Mouse (Mus musculus) lung, postnatal 0 days (tissue): Measurements from ENCODE around the gene Thoc7. TPM values are rescaled to one million over a fixed set of nuclear protein-coding genes. Genes with fewer than 3 reads are reported as not detected.

Experiments
- ATAC-seq: fragments of 200-750 bp; cut with Nextera tagmentation; 2 replicates; pipeline ENCODE4 v1.8.0; 2017; ENCODE audit warnings: moderate library complexity
- DNase-seq: peaks from one replicate; pipeline ENCODE4 v3.0.0-alpha.2; 2016; ENCODE audit warnings: low spot score
- H3K27ac ChIP-seq: fragments of 300-500 bp; sonication (generic); 2 replicates; pipeline ENCODE4 v1.5.1; 2014; ENCODE audit warnings: antibody characterized with exemption, mild to moderate bottlenecking, low read length, mixed read lengths
- H3K27me3 ChIP-seq: fragments of 300-500 bp; sonication (generic); replicated peaks from 2 replicates; pipeline ENCODE4 v1.6.1; 2014; ENCODE audit warnings: low read length, mixed read lengths; ENCODE audit not compliant: insufficient read depth
- H3K36me3 ChIP-seq: fragments of 300-500 bp; sonication (generic); 2 replicates; pipeline ENCODE4 v1.6.1; 2014; ENCODE audit warnings: low read length, mixed read lengths; ENCODE audit not compliant: insufficient read depth
- H3K4me1 ChIP-seq: fragments of 300-500 bp; sonication (generic); 2 replicates; pipeline ENCODE4 v1.6.1; 2014; ENCODE audit warnings: antibody characterized with exemption, low read depth, low read length, mixed read lengths; ENCODE audit not compliant: insufficient read depth
- H3K4me2 ChIP-seq: fragments of 300-500 bp; sonication (generic); replicated peaks from 2 replicates; pipeline ENCODE4 v1.6.1; 2014; ENCODE audit warnings: low read depth, mild to moderate bottlenecking, low read length, moderate library complexity, mixed read lengths
- H3K4me3 ChIP-seq: fragments of 300-500 bp; sonication (generic); 2 replicates; pipeline ENCODE4 v1.5.1; 2014; ENCODE audit warnings: low read depth, low read length
- H3K9ac ChIP-seq: fragments of 300-500 bp; sonication (generic); replicated peaks from 2 replicates; pipeline ENCODE4 v1.6.1; 2014; ENCODE audit warnings: low read depth, mild to moderate bottlenecking
- H3K9me3 ChIP-seq: fragments of 300-500 bp; sonication (generic); 2 replicates; pipeline ENCODE4 v1.6.1; 2016; ENCODE audit warnings: low read length, mixed read lengths
- CTCF ChIP-seq: IDR thresholded peaks from 2 replicates; pipeline ENCODE4 v1.5.1; 2016; ENCODE audit warnings: antibody characterized with exemption, mild to moderate bottlenecking
- EP300 ChIP-seq: IDR thresholded peaks from 2 replicates; pipeline ENCODE4 v1.6.1; 2016; ENCODE audit warnings: antibody characterized with exemption, mild to moderate bottlenecking, control low read depth
- WGBS: fragments of 180-500 bp; shearing (Covaris S2); extraction: QIAGEN DNeasy Blood & Tissue Kit; methylation state at CpG from one replicate; pipeline ENCODE4 v1.1.7; 2014; 5-methylcytosine and 5-hydroxymethylcytosine counted together
- polyA plus RNA-seq: library from polyadenylated mRNA; unstranded; fragments of >200 nt; fragmentation: Nextera tagmentation; extraction: Ambion mirVana; gene quantifications from 2 replicates; pipeline ENCODE4 v1.2.1, GENCODE M21; 2015

The Thoc7 gene
- polyA plus RNA-seq, 1 experiment from 2014 or later: 117 TPM

- no peak within 1 kb of the TSS for H3K27ac ChIP-seq
- 48% methylated on average over 1 of the region's 1 CpGs for WGBS
- H3K9me3 ChIP-seq: no peaks in the 10 kb centered on the region
- no peak within 1 kb of the TSS for H3K4me2 ChIP-seq
- no peak for TF ChIP-seq CTCF
- TF ChIP-seq EP300: no peak
- H3K4me3 ChIP-seq: no peak within 1 kb of the TSS
- no peak for ATAC-seq
- H3K36me3 ChIP-seq: no peaks in the 10 kb centered on the region
- no peaks in the 10 kb centered on the region for H3K27me3 ChIP-seq
- no peaks in the 10 kb centered on the region for H3K4me1 ChIP-seq
- no peak within 1 kb of the TSS for H3K9ac ChIP-seq
- DNase-seq: no peak
Measured at GRCm38 (mm10) chr14:13914387-13915082, 47.1 kb downstream of the Thoc7 start, which contains the start of gene Gm281. Gm281 (minus strand) TSS chr14:13914478.

- H3K4me1 ChIP-seq: no peaks in the 10 kb centered on the region
- no peak overlapping the region for H3K4me3 ChIP-seq
- WGBS: 74% methylated on average over 2 of the region's 2 CpGs
- no peak overlapping the region for H3K4me2 ChIP-seq
- TF ChIP-seq CTCF: no peak
- no peak for TF ChIP-seq EP300
- no peak overlapping the region for H3K9ac ChIP-seq
- DNase-seq (no peak), ATAC-seq (no peak)
- H3K27me3 ChIP-seq: no peaks in the 10 kb centered on the region
- H3K9me3 ChIP-seq: no peaks in the 10 kb centered on the region
- H3K36me3 ChIP-seq: no peaks in the 10 kb centered on the region
- no peak overlapping the region for H3K27ac ChIP-seq
Measured at GRCm38 (mm10) chr14:13910148-13910547, 51.5 kb downstream of the Thoc7 start.

- no peak overlapping the region for H3K4me2 ChIP-seq
- H3K36me3 ChIP-seq: no peaks in the 10 kb centered on the region
- H3K27me3 ChIP-seq: no peaks in the 10 kb centered on the region
- no peaks in the 10 kb centered on the region for H3K4me1 ChIP-seq
- DNase-seq (no peak), ATAC-seq (no peak)
- H3K4me3 ChIP-seq: no peak overlapping the region
- WGBS: 88% methylated on average over 7 of the region's 7 CpGs
- no peak overlapping the region for H3K9ac ChIP-seq
- TF ChIP-seq CTCF (no peak), EP300 (no peak)
- no peak overlapping the region for H3K27ac ChIP-seq
- no peaks in the 10 kb centered on the region for H3K9me3 ChIP-seq
Measured at GRCm38 (mm10) chr14:13907145-13907544, 54.5 kb downstream of the Thoc7 start.

- DNase-seq: no peak
- 75% methylated on average over 1 of the region's 1 CpGs for WGBS
- H3K9ac ChIP-seq: no peak overlapping the region
- H3K4me2 ChIP-seq: no peak overlapping the region
- no peak for ATAC-seq
- no peaks in the 10 kb centered on the region for H3K4me1 ChIP-seq
- no peaks in the 10 kb centered on the region for H3K9me3 ChIP-seq
- H3K36me3 ChIP-seq: no peaks in the 10 kb centered on the region
- no peak for TF ChIP-seq CTCF
- TF ChIP-seq EP300: no peak
- no peak overlapping the region for H3K27ac ChIP-seq
- no peaks in the 10 kb centered on the region for H3K27me3 ChIP-seq
- H3K4me3 ChIP-seq: no peak overlapping the region
Measured at GRCm38 (mm10) chr14:13906461-13906860, 55.2 kb downstream of the Thoc7 start.

- DNase-seq (peak; percentile 79), ATAC-seq (peak; percentile 56)
- no peaks in the 10 kb centered on the region for H3K36me3 ChIP-seq
Measured at GRCm38 (mm10) chr14:13901611-13902067, 60.0 kb downstream of the Thoc7 start.

More at GRCm38 (mm10) chr14:13901611-13902067, 60.0 kb downstream of the Thoc7 start:
- TF ChIP-seq CTCF (peak; percentile 84), EP300 (no peak)
- Histone ChIP-seq H3K4me1 (no peaks in the 10 kb centered on the region), H3K9ac (no peak overlapping the region), H3K4me2 (peak overlapping the region; percentile 78), H3K27me3 (no peaks in the 10 kb centered on the region), H3K4me3 (peak overlapping the region; percentile 38), H3K9me3 (no peaks in the 10 kb centered on the region), H3K27ac (no peak overlapping the region)
- under 1% methylated on average over 22 of the region's 22 CpGs for WGBS

Other genes starting within 250 kb of the Thoc7 start
- 0.20 and 0.48 TPM in 2 replicates for gene Gm281, start 47.4 kb downstream of the Thoc7 start, polyA plus RNA-seq
- gene Atxn7, start 412 bp downstream of the Thoc7 start, polyA plus RNA-seq: 4.3 and 4.9 TPM in 2 replicates
- gene Psmd6, start 159.1 kb upstream of the Thoc7 start, polyA plus RNA-seq: 130 and 132 TPM in 2 replicates
- not detected in 2 replicates for gene Olfr720, start 225.0 kb upstream of the Thoc7 start, polyA plus RNA-seq